Mouse (Mus musculus) embryonic facial prominence, embryonic 14.5 days (tissue): Measurements from ENCODE around the gene Tnrc6c. TPM values are rescaled to one million over a fixed set of nuclear protein-coding genes. Genes with fewer than 3 reads are reported as not detected.

ENCODE experiments used
- ATAC-seq: fragments of 200-750 bp; cut with Nextera tagmentation; 2 replicates; pipeline ENCODE4 v1.8.0; 2017; ENCODE audit warnings: low read depth, moderate number of reproducible peaks, moderate TSS enrichment
- DNase-seq: peaks from one replicate; pipeline ENCODE4 v3.0.0-alpha.2; 2015; ENCODE audit warnings: low spot score
- H3K27ac ChIP-seq: fragments of 300-500 bp; sonication (generic); replicated peaks from 2 replicates; pipeline ENCODE4 v1.5.1; 2014; ENCODE audit warnings: low read depth, mild to moderate bottlenecking, low read length, moderate library complexity
- H3K27me3 ChIP-seq: fragments of 300-500 bp; sonication (generic); replicated peaks from 2 replicates; pipeline ENCODE4 v1.6.1; 2014; ENCODE audit warnings: low read length; ENCODE audit not compliant: control insufficient read depth, insufficient read depth
- H3K36me3 ChIP-seq: fragments of 300-500 bp; sonication (generic); 2 replicates; pipeline ENCODE4 v1.6.1; 2014; ENCODE audit warnings: low read length, mixed read lengths; ENCODE audit not compliant: control insufficient read depth, insufficient read depth
- H3K4me1 ChIP-seq: fragments of 300-500 bp; sonication (generic); 2 replicates; pipeline ENCODE4 v1.6.1; 2014; ENCODE audit warnings: antibody characterized with exemption, low read length; ENCODE audit not compliant: control insufficient read depth, insufficient read depth
- H3K4me2 ChIP-seq: fragments of 300-500 bp; sonication (generic); 2 replicates; pipeline ENCODE4 v1.6.1; 2014; ENCODE audit warnings: low read depth, mild to moderate bottlenecking, low read length, moderate library complexity, mixed read lengths
- H3K4me3 ChIP-seq: fragments of 300-500 bp; sonication (generic); 2 replicates; pipeline ENCODE4 v1.5.1; 2014; ENCODE audit warnings: low read depth, mild to moderate bottlenecking, low read length
- H3K9ac ChIP-seq: fragments of 300-500 bp; sonication (generic); 2 replicates; pipeline ENCODE4 v1.6.1; 2014; ENCODE audit warnings: low read depth, mild to moderate bottlenecking, low read length, moderate library complexity, mixed read lengths
- H3K9me3 ChIP-seq: fragments of 300-500 bp; sonication (generic); 2 replicates; pipeline ENCODE4 v1.6.1; 2016; ENCODE audit warnings: low read length; ENCODE audit not compliant: control insufficient read depth
- WGBS: fragments of 180-500 bp; shearing (Covaris S2); extraction: QIAGEN DNeasy Blood & Tissue Kit; methylation state at CpG from one replicate; pipeline ENCODE4 v1.1.7; 2014; 5-methylcytosine and 5-hydroxymethylcytosine counted together
- polyA plus RNA-seq: library from polyadenylated mRNA; unstranded; fragments of >200 nt; fragmentation: Nextera tagmentation; extraction: Ambion mirVana; gene quantifications from 2 replicates; pipeline ENCODE4 v1.2.1, GENCODE M21; 2014

Tnrc6c gene
- polyA plus RNA-seq, 1 experiment from 2014 or later: 15.2 TPM

DNA sequence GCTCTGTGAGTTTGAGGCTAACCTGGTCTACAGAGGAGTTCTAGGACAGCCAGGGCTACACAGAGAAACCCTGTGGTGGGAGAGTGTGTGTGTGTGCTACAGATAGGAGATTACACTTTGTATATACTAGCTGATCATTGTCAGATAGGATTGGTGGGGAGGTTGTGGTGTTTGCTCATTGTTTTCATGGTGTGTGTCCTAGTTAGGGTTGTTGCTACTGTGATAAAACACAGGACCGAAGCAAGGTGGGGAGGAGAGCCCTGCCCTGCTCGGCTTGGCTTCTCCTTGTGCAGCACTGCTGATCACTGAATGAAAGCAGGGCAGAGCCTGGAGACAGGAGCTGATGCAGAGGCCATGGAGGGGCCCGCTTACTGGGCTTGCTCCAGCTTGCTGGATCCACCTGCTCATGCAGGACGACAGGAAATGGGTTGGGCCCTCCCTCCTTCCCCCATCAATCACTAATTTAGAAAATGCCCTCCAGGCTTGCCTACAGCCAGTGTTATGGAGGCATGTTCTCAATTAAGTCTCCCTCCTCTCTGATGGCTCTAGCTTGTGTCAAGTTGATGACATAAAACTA, 89.5 kb downstream of the Tnrc6c start:
- Histone ChIP-seq H3K27ac (no peak overlapping the region), H3K4me1 (peaks cover 3% of the 10 kb centered on the region; the same call in 1 of the 2 replicates), H3K36me3 (peaks cover 99% of the 10 kb centered on the region), H3K4me2 (no peak overlapping the region), H3K9ac (no peak overlapping the region), H3K9me3 (no peaks in the 10 kb centered on the region), H3K4me3 (no peak overlapping the region), H3K27me3 (no peaks in the 10 kb centered on the region)
- WGBS: 33% methylated on average over 4 of the region's 4 CpGs
- ATAC-seq (no peak), DNase-seq (peak; percentile 24)

DNA sequence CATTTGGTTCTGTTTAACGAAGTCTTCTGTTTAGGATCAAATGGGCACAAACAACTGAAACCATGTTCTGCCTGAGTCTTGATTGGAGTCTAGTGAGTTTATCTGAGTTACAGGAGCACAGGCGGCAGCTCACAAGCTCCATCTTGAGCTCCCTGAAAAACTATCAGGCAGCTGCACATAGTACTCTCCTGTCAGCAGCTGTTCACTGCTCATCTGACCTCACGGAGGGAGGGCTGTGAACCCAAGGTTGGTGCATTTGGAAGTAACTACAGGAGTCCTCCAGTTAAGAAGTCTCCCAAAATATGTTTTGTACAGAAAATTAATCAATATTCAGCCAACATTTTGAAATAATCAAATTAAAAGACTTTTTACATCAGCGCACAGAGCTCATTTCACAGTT, 94.5 kb downstream of the Tnrc6c start:
- H3K27ac ChIP-seq: no peak overlapping the region
- H3K9ac ChIP-seq: no peak overlapping the region
- DNase-seq: peak; percentile 40
- H3K4me2 ChIP-seq: no peak overlapping the region
- WGBS: 72% methylated on average over 4 of the region's 4 CpGs
- no peaks in the 10 kb centered on the region for H3K27me3 ChIP-seq
- H3K4me3 ChIP-seq: no peak overlapping the region
- peaks cover 98% of the 10 kb centered on the region for H3K36me3 ChIP-seq
- no peaks in the 10 kb centered on the region for H3K9me3 ChIP-seq
- peak; percentile 47; the same call in 1 of the 2 replicates for ATAC-seq
- H3K4me1 ChIP-seq: no peaks in the 10 kb centered on the region

GRCm38 (mm10) chr11:117749414-117749813, 95.3 kb downstream of the Tnrc6c start:
- Histone ChIP-seq H3K4me3 (no peak overlapping the region), H3K4me2 (no peak overlapping the region), H3K9ac (no peak overlapping the region), H3K27ac (no peak overlapping the region), H3K36me3 (peaks cover 99% of the 10 kb centered on the region), H3K4me1 (no peaks in the 10 kb centered on the region), H3K27me3 (no peaks in the 10 kb centered on the region), H3K9me3 (no peaks in the 10 kb centered on the region)
- DNase-seq (no peak), ATAC-seq (no peak)
- 84% methylated on average over 9 of the region's 10 CpGs for whole genome bisulfite sequencing

DNA sequence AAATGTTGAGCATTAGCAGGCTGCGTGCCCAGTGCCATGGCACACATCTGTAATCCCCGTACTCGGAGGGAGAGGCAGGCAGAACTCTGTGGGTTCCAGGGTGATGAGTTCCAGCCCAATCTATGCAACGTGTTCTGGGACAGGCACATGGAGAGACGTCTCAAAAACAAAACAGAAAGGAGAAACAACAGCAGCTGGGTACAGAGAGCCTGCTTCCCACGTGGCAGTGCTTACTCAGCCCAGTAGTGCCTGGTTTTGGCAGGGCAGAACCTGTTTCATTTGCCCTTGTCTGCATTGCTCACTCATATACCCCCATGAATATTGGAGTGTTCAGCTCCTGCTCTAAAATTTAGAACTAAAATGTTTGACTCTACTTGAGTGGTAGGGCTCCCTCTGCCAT, 97.5 kb downstream of the Tnrc6c start:
- ATAC-seq: no peak
- Histone ChIP-seq H3K4me1 (no peaks in the 10 kb centered on the region), H3K4me3 (no peak overlapping the region), H3K36me3 (peaks cover 99% of the 10 kb centered on the region), H3K27ac (no peak overlapping the region), H3K4me2 (no peak overlapping the region), H3K9ac (no peak overlapping the region), H3K9me3 (no peaks in the 10 kb centered on the region), H3K27me3 (no peaks in the 10 kb centered on the region)
- 86% methylated on average over 6 of the region's 6 CpGs for WGBS
- DNase-seq: no peak

GRCm38 (mm10) chr11:117755891-117756290, 101.8 kb downstream of the Tnrc6c start:
- Histone ChIP-seq H3K4me3 (no peak overlapping the region), H3K9ac (no peak overlapping the region), H3K36me3 (peaks cover 99% of the 10 kb centered on the region), H3K27me3 (no peaks in the 10 kb centered on the region), H3K9me3 (no peaks in the 10 kb centered on the region), H3K4me2 (no peak overlapping the region), H3K27ac (no peak overlapping the region), H3K4me1 (no peaks in the 10 kb centered on the region)
- WGBS: 96% methylated on average over 7 of the region's 7 CpGs
- DNase-seq (no peak), ATAC-seq (no peak)

DNA sequence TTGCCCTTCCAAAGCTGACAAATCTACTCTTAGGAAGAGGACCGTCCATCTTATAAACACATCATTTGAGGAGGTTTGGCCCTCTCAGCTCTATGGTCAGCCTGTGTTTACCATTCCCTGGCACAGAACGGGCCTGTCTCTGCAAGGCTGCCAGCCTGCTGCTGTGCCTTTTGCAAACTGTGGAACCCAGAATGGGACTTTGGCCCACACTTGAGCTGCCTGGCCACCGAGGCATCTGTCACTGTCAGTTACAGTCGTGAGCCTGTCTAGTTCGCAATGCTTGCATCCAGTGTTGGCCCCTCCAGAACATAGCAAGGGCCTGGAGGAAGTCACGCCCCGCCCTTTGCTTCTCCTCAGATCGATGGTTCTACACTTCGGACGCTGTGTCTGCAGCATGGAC, 105.2 kb downstream of the Tnrc6c start:
- peaks cover 95% of the 10 kb centered on the region for H3K36me3 ChIP-seq
- H3K4me1 ChIP-seq: no peaks in the 10 kb centered on the region
- no peak overlapping the region for H3K9ac ChIP-seq
- H3K27ac ChIP-seq: no peak overlapping the region
- WGBS: 88% methylated on average over 10 of the region's 10 CpGs
- no peaks in the 10 kb centered on the region for H3K9me3 ChIP-seq
- H3K4me2 ChIP-seq: no peak overlapping the region
- DNase-seq: no peak
- ATAC-seq: no peak
- H3K27me3 ChIP-seq: no peaks in the 10 kb centered on the region
- no peak overlapping the region for H3K4me3 ChIP-seq

- no peaks in the 10 kb centered on the region for H3K4me1 ChIP-seq
- no peak overlapping the region for H3K4me2 ChIP-seq
- no peaks in the 10 kb centered on the region for H3K9me3 ChIP-seq
- H3K4me3 ChIP-seq: no peak overlapping the region
- no peak overlapping the region for H3K27ac ChIP-seq
- H3K9ac ChIP-seq: no peak overlapping the region
- DNase-seq (no peak), ATAC-seq (no peak)
- WGBS: 87% methylated on average over 23 of the region's 26 CpGs
- peaks cover 95% of the 10 kb centered on the region for H3K36me3 ChIP-seq
- no peaks in the 10 kb centered on the region for H3K27me3 ChIP-seq
These were observed 106.5 kb downstream of the Tnrc6c start for GRCm38 (mm10) chr11:117760374-117761119.

- WGBS: 92% methylated on average over 13 of the region's 13 CpGs
- no peaks in the 10 kb centered on the region for H3K4me1 ChIP-seq
- H3K36me3 ChIP-seq: peaks cover 95% of the 10 kb centered on the region
These were observed 107.7 kb downstream of the Tnrc6c start for GRCm38 (mm10) chr11:117761801-117762200.

GRCm38 (mm10) chr11:117762246-117762645, 108.2 kb downstream of the Tnrc6c start:
- ATAC-seq: no peak
- 82% methylated on average over 12 of the region's 12 CpGs for WGBS
- Histone ChIP-seq H3K9ac (no peak overlapping the region), H3K27ac (no peak overlapping the region), H3K9me3 (no peaks in the 10 kb centered on the region), H3K4me1 (no peaks in the 10 kb centered on the region), H3K4me3 (no peak overlapping the region), H3K36me3 (peaks cover 92% of the 10 kb centered on the region), H3K27me3 (no peaks in the 10 kb centered on the region), H3K4me2 (no peak overlapping the region)
- DNase-seq: no peak

More at GRCm38 (mm10) chr11:117761801-117762200, 107.7 kb downstream of the Tnrc6c start:
- Histone ChIP-seq H3K4me2 (no peak overlapping the region), H3K9ac (no peak overlapping the region), H3K27me3 (no peaks in the 10 kb centered on the region), H3K27ac (no peak overlapping the region), H3K4me3 (no peak overlapping the region), H3K9me3 (no peaks in the 10 kb centered on the region)
- no peak for ATAC-seq
- DNase-seq: no peak
